21 mouse cellular contexts compared by ENCODE assay signal in the genomic region with DNA sequence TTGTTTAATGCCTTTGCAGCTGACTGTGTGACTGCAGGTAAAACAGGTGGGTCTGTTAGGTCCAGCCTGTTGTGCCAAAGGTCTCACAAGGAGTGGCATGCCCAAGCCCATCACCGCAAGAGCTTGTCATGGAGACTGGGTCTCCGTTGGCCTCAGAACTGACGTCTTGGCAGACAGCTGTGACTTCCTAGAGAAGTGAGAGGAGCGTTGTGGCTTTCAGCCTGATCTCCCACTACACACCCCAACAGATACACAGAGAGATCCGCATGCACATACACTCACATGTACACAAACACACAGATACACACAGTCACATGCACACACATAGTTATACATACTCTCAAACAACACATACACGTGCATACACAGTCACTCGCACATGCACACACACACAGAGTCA. TPM values are rescaled to one million over a fixed set of nuclear protein-coding genes. Genes with fewer than 3 reads are reported as not detected.
"Had no signal": no experiment of that assay in that cellular context is flagged by ENCODE, and none has a peak within 500 bp of the region (broad histone marks: within the 10 kb centered on the region; RNA-seq: fewer than 3 reads in every experiment).

No protein-coding gene starts in this region.

- H3K4me2 ChIP-seq: liver, embryonic 12.5 days; lung, embryonic 15.5 days; midbrain, embryonic 11.5 days had no signal

- DNase-seq: kidney, adult 11 months; kidney, postnatal 10 days; lung, postnatal 14 days; right cerebral cortex, adult 18-20 months; right cerebral cortex, postnatal 25 days had no signal

- H3K27me3 ChIP-seq: lung, embryonic 15.5 days had no signal

- H3K27ac ChIP-seq: left cerebral cortex, adult 2 months; limb, embryonic 10.5 days; liver, embryonic 12.5 days; lung, embryonic 15.5 days; macrophage had no signal

- H3K36me3 ChIP-seq: limb, embryonic 10.5 days; liver, embryonic 12.5 days; lung, embryonic 15.5 days had no signal

- ATAC-seq: liver, embryonic 12.5 days had no signal

- H3K9me3 ChIP-seq: limb, embryonic 10.5 days; liver, embryonic 12.5 days; lung, embryonic 15.5 days had no signal

- H3K9ac ChIP-seq: liver, embryonic 12.5 days; lung, embryonic 15.5 days had no signal

- H3K4me3 ChIP-seq: left cerebral cortex, adult 2 months; limb, embryonic 10.5 days; liver, embryonic 12.5 days; lung, embryonic 15.5 days had no signal

RNA-seq across cellular contexts. Expression of a gene that starts 31.6 kb away (rescaled TPM):
- total RNA-seq: layer of hippocampus, adult 8-10 months; layer of hippocampus, postnatal 14 days; left cerebral cortex, adult 2 months; left cerebral cortex, postnatal 14 days; midbrain, postnatal 0 days had no signal
- polyA plus RNA-seq: intestine, embryonic 14.5 days; kidney, embryonic 14.5 days; limb, embryonic 10.5 days; liver, embryonic 12.5 days; liver, embryonic 16.5 days; lung, embryonic 15.5 days; macrophage; midbrain, embryonic 11.5 days; midbrain, postnatal 0 days; neural tube, embryonic 14.5 days; small intestine, adult 2 months; urinary bladder, adult 2 months had no signal
